Mouse (Mus musculus) ES-Bruce4 (cell line): ENCODE data around the gene 9830107B12Rik. TPM values are rescaled to one million over a fixed set of nuclear protein-coding genes. Genes with fewer than 3 reads are reported as not detected.
A peak's percentile ranks its signal among the peaks of the same experiment; 100 is the strongest.

Experiments
- H3K27ac ChIP-seq: 2 replicates; pipeline ENCODE4 v1.5.1; 2012; ENCODE audit warnings: low read length, inconsistent platforms; ENCODE audit not compliant: insufficient read depth
- H3K27me3 ChIP-seq: 2 replicates; pipeline ENCODE4 v1.6.1; 2012; ENCODE audit warnings: mild to moderate bottlenecking, low read length, inconsistent platforms; ENCODE audit not compliant: control insufficient read depth, poor library complexity, insufficient read depth, severe bottlenecking
- H3K36me3 ChIP-seq: 2 replicates; pipeline ENCODE4 v1.6.1; 2012; ENCODE audit warnings: inconsistent platforms, mild to moderate bottlenecking, low read length, moderate library complexity; ENCODE audit not compliant: control insufficient read depth, poor library complexity, insufficient read depth, severe bottlenecking
- H3K4me1 ChIP-seq: one replicate; pipeline ENCODE4 v1.8.1; 2011; ENCODE audit warnings: low read length; ENCODE audit not compliant: control insufficient read depth, insufficient read depth
- H3K4me3 ChIP-seq: 2 replicates; pipeline ENCODE4 v1.5.1; 2011; ENCODE audit warnings: low read depth, mild to moderate bottlenecking, low read length
- H3K9ac ChIP-seq: 2 replicates; pipeline ENCODE4 v1.6.1; 2012; ENCODE audit warnings: low read depth, mild to moderate bottlenecking, inconsistent platforms; ENCODE audit not compliant: poor library complexity, severe bottlenecking
- H3K9me3 ChIP-seq: replicated peaks from 2 replicates; pipeline ENCODE4 v1.6.1; 2012; ENCODE audit warnings: mild to moderate bottlenecking, low read length, inconsistent platforms; ENCODE audit not compliant: control insufficient read depth, poor library complexity, insufficient read depth, severe bottlenecking
- CTCF ChIP-seq: IDR thresholded peaks from one replicate; pipeline ENCODE4 v1.8.1; 2011; ENCODE audit warnings: low read depth, low read length
- EP300 ChIP-seq: IDR thresholded peaks from 2 replicates; pipeline ENCODE4 v1.6.1; 2011; ENCODE audit warnings: low read depth, low read length; ENCODE audit not compliant: insufficient read depth
- POLR2A ChIP-seq: IDR thresholded peaks from one replicate; pipeline ENCODE4 v1.8.1; 2011; ENCODE audit warnings: low read length; ENCODE audit not compliant: insufficient read depth
- polyA plus RNA-seq: library from polyadenylated mRNA; stranded (reverse); fragments of >200 nt; gene quantifications from 2 replicates; pipeline ENCODE4 v1.2.4, GENCODE M21; 2011; ENCODE audit warnings: low read depth; ENCODE audit not compliant: missing spikeins, insufficient read depth, insufficient read length

Gene 9830107B12Rik
- polyA plus RNA-seq, 1 experiment: not detected

GRCm38 (mm10) chr17:48097011-48097742 lies 48.9 kb downstream of the 9830107B12Rik start:
- no peak overlapping the region; the same call in 1 of the 2 replicates for H3K9ac ChIP-seq
- no peaks in the 10 kb centered on the region for H3K36me3 ChIP-seq
- peaks cover 11% of the 10 kb centered on the region; the same call in 1 of the 2 replicates for H3K27me3 ChIP-seq
- no peaks in the 10 kb centered on the region for H3K4me1 ChIP-seq
- H3K9me3 ChIP-seq: peaks cover 6% of the 10 kb centered on the region; the same call in 1 of the 2 replicates
- H3K4me3 ChIP-seq: peak overlapping the region; percentile 42
- no peak overlapping the region for H3K27ac ChIP-seq
- TF ChIP-seq CTCF (peak; percentile 15), POLR2A (no peak), EP300 (no peak)

- H3K4me3 ChIP-seq: peak overlapping the region; percentile 42
- H3K4me1 ChIP-seq: no peaks in the 10 kb centered on the region
- H3K9me3 ChIP-seq: peaks cover 6% of the 10 kb centered on the region; the same call in 1 of the 2 replicates
- no peaks in the 10 kb centered on the region for H3K36me3 ChIP-seq
- no peak for TF ChIP-seq CTCF
- no peak for TF ChIP-seq POLR2A
- TF ChIP-seq EP300: no peak
- H3K9ac ChIP-seq: 0 out of 2 replicates have a peak overlapping the region, but pooled peaks have one; percentile 2
- H3K27ac ChIP-seq: no peak overlapping the region
- peaks cover 11% of the 10 kb centered on the region; the same call in 1 of the 2 replicates for H3K27me3 ChIP-seq
Measured at GRCm38 (mm10) chr17:48096321-48096720, 49.7 kb downstream of the 9830107B12Rik start.

GRCm38 (mm10) chr17:48095718-48096121 lies 50.3 kb downstream of the 9830107B12Rik start:
- Histone ChIP-seq H3K4me1 (no peaks in the 10 kb centered on the region), H3K27me3 (peaks cover 11% of the 10 kb centered on the region; the same call in 1 of the 2 replicates), H3K27ac (no peak overlapping the region), H3K9ac (0 out of 2 replicates have a peak overlapping the region, but pooled peaks have one; percentile 21), H3K4me3 (no peak overlapping the region), H3K9me3 (peaks cover 6% of the 10 kb centered on the region; the same call in 1 of the 2 replicates), H3K36me3 (no peaks in the 10 kb centered on the region)
- no peak for TF ChIP-seq CTCF
- TF ChIP-seq EP300: no peak
- no peak for TF ChIP-seq POLR2A

- H3K9me3 ChIP-seq: peaks cover 6% of the 10 kb centered on the region; the same call in 1 of the 2 replicates
- peaks cover 11% of the 10 kb centered on the region; the same call in 1 of the 2 replicates for H3K27me3 ChIP-seq
- TF ChIP-seq CTCF (no peak), POLR2A (no peak), EP300 (no peak)
- no peak overlapping the region for H3K9ac ChIP-seq
- H3K4me3 ChIP-seq: no peak overlapping the region
- H3K4me1 ChIP-seq: no peaks in the 10 kb centered on the region
- H3K36me3 ChIP-seq: no peaks in the 10 kb centered on the region
- H3K27ac ChIP-seq: no peak overlapping the region
Measured at GRCm38 (mm10) chr17:48094820-48095680, 51.0 kb downstream of the 9830107B12Rik start.

GRCm38 (mm10) chr17:48093286-48093817 lies 52.7 kb downstream of the 9830107B12Rik start:
- Histone ChIP-seq H3K4me1 (no peaks in the 10 kb centered on the region), H3K27me3 (peaks cover 11% of the 10 kb centered on the region; the same call in 1 of the 2 replicates), H3K4me3 (no peak overlapping the region), H3K27ac (no peak overlapping the region), H3K9ac (no peak overlapping the region), H3K9me3 (peaks cover 6% of the 10 kb centered on the region; the same call in 1 of the 2 replicates), H3K36me3 (no peaks in the 10 kb centered on the region)
- TF ChIP-seq CTCF (peak; percentile 58), EP300 (no peak)
